Mouse (Mus musculus) A20 (cell line): ENCODE measurements around the gene Nol9.

ENCODE experiments used
- DNase-seq: peaks from one replicate; pipeline ENCODE4 v3.0.0-alpha.2; 2011; ENCODE audit warnings: low read depth, low spot score

The Nol9 gene

DNA sequence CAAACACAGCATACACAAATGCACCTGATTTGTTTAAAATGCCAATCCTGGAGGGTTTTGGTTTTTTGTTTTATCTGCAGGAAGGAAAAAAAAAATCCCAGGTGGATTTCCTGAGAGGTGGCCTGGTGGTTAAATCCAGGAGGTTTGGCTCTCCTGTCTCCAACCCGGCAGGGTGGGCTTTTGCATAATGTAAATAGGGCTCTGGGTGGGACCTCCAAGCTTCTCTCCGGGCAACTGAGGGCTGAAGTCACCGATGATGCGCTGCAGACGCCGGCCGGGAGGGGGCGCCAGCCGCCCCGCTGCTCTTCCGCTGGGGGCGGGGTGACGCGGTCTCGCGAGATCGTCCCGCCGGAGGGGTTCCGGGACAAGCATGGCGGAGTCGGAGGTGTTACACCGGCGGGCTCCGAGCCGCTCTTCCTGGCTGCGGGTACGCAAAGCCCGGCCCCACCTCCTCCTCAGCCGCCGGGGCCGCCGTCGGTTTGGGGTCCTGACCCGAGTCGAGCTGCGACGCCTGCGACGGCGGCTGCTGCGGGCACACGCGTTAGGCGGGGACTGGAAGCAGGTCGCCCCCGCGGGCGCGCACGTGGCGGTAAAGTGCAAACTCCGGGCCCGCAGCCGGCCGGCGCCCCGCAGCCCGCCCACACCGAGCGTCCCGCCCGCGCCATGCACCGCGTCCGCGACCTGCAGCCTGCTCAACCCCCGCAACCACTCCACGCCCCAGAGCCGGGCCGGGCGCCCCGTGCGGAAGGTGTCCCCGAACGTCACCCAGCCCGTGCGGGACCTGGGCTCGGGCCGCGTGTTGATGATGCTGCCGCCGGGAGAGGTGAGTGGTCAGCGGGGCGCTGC lies at the start of gene Nol9:
Gene Nol9 (plus strand): TSS at position 337 of the 846 bp plus-strand sequence.
- DNase-seq = peak; percentile 95

DNA sequence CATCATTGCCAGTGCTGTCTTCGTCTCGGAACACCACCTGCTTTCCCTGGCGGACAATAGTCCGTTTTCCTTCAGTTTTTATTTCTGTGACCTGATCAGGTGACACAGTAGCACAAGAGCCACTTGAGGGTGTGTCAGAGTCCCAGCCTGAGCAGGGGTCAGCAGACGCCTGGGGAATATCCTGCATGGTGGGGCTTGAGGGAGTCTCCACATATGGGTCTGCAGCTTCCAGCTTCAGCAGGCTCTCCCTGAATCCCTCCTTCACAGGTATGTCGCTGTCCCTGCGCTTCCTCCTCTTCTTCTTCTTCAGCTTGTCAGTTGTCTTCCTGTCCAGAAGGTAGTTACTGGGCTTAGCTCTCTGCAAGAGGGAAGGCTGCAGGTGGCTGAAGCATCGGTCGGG lies 47.0 kb upstream of the Nol9 start:
- DNase-seq = no peak

DNA sequence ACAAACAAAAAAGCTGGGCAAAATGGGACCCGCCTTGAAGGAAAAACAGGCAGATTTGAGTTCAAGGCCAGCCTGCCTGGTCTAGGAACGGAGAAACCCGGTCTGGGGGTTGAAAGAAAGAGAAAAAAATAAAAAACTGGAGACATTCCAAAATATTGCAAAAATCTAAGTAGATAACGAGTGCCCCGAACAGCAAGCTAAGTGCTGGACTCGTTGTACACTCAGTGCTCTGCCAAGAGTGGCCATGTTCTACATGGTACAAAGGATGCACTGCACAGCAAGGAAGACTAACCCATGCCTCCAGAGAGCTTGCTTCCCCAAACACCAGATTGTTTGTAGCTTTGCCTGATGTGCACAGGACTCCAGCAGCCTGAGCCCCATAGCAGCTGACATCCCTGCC lies 46.1 kb upstream of the Nol9 start:
- DNase-seq = no peak

DNA sequence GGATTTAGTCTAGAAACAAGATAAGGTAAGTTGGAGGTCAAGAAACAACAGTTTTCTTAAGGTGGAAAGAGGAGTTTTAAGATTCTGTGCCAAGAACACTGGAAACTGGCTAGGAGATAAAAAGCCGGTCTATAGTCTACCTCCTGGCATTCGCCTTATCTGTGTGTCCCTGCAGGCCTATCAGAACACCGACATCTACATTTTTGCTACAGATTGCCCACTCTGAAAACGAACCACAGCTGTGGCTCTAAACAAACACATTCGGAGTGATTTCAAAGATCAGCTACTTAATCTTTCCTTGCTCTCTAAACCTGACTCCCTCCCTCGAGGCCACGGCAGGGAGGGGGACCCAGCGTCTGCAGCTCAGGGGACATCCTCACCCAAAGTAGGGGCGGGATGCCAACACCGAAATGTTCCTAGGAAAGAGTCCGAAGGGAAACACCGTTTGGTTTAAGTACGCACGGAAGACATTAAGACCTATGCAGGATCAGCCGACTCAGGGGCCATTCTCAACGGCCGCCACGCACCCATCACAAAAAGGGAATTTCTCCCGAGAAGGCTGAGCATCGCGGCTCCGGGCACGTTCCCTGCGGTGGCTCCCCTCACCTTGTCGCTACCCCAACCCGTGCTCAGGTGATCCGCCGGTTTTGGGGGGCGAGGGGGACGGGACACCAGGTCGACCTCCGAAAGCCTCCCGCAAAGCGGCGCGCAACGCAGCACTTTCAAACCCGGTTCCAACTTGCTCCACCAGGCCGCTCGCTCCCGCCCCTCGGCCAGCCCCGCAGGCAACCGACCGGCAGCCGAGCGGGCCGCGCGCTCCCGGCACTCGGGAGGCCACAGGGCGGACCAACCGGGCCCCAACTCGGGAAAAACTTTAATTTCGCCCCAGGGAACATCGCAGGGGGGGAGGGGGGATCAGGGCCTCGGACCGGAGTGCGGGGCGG lies 44.6 kb upstream of the Nol9 start:
- DNase-seq = no peak

DNA sequence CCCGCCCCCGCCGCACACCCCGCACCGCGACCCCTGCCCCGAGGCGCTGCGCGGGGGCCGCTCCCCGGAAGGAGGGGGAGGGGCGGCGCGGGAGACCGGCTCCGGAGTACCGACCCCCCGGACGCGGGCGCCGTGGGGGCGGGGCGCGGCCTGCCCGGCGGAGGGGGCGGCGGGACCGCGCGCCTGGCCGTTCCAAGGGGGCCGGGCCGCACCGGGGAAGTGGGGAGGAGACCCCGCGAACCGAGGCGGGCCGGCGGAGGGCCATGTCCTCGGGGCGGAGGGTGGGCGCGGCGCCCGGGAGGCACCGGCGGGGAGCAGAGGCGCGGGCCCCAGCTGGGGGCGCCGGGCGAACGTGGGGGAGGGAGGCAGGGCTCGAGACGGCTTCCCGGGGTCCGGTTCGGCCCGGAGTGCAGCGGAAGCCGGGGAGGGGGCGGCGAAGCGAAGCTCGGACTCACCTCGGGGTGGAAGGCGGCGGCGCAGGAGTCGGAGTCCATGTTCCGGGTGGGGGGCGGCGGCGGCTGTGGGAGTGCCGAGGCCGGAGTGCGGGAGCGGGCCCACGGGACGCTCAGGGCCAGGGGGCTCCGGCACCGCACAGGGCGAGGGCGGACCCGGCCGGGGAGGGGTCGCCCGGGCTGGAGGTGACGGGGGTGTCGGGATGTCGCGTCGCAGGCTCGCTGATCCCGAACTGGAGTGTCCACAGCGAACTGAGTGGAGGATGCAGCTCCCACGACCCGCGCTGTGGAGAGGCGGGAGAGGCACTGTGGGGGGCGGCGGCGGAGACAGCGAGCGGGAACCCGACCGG lies 43.5 kb upstream of the Nol9 start:
- DNase-seq = no peak

DNA sequence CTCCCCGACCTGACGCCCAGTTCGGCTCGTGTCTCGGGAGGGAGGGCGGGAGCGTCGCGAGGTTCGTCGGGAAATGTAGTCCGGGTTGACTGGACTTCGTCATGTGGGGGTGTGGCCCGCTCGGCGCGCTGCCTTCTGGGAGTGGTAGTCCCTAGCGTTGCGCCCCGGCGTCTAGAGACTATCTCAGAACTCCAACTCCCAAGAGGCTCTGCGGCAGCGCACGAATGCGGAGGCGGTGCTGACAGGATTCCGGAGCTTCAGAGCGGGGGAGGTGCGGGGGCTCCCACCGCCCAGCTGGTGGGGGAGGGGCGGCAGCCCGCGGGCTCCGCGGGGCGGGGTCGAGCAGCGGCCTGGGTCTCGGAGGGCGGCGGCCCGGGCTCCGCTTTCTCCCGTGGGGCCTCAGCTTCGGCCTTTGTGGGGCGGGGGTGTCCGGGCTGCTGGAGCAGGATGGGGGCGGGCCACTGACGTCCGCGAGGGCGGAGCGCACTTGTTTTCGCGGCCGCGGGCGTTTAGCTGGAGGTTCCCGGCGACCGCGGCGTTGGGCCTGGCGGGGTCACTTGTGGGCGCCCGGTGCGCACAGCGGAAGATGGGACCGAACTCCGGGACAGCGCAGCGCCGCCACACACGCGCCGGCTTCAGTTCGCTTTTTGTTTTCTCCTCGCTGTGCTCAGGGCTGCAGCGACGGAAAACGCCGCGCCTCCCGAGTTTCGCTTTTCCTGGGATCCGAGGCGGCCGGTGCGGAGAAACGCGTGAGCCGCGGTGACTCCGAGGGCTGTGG lies 42.8 kb upstream of the Nol9 start, which contains the start of gene Phf13:
Gene Phf13 (minus strand): TSS at position 86 of the 778 bp plus-strand sequence.
- DNase-seq = peak; percentile 99

DNA sequence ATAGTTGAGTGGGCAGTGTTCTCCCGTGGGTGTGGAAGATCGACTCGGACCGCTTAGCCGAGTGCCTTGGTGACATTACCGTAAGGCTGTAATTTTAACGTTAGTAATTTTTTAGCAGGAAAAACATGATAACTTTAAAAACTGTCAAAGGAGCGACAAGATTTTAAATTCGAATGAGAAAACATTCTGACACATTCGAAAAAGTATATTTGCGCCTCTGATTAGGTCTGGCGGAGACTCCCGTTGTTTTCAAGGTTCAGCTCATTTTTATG lies 42.2 kb upstream of the Nol9 start:
- no peak for DNase-seq

DNA sequence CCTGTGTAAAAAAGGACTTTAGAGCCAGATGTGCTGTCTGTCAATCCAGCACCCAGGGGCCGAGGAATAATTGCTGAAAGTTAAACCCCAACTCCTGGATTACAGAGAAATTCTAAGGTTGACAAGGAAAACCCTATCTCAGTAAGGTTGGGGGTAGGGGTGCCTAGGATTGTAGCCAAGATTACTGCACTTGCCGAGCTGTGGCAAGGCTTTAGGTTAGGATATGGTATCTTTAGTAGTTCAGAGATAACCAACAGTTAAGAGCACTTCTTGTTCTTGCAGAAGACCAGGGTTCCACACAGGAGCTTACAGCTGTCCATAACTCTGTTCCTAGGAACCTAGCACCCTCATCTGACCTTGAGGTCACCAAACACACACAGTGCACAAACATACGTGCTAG lies 41.4 kb upstream of the Nol9 start:
- DNase-seq = no peak

DNA sequence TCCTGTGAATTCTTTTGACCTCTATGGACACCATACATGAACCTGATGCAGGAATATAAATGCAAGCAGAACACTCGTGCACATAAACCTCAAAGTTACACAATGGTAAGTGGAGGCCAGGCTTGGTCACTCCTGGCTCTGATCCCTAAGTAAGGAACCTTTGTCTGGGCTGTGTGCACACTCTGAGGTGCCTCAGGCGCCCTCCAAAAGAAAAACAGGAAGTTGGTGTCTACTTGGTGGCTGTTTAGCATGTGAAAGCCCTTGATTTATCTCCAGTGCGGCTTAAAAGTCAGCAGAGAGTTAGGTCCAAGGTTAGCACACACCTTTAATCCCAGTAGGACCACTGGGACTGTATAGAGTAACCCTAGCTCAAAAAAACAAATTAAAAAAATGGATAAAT lies 39.6 kb upstream of the Nol9 start:
- DNase-seq = peak; percentile 55

DNA sequence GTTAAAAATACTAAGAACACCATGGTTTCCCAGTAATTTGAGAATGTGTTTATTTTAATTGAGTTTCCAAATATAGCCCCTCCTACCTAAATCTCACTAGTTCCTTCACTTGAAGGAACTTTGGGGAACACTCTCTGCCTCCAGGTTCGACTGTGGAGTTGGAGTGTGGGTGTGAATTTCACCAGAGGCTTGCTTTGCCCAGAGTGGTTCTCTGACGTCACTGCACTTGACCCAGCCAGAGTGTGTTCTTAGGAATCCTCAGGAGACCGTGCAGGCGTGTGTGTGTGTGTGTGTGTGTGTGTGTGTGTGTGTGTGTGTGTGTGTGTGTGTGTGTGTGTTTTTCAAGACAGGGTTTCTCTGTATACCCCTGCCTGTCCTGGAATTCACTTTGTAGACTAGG lies 38.2 kb upstream of the Nol9 start:
- DNase-seq = no peak

DNA sequence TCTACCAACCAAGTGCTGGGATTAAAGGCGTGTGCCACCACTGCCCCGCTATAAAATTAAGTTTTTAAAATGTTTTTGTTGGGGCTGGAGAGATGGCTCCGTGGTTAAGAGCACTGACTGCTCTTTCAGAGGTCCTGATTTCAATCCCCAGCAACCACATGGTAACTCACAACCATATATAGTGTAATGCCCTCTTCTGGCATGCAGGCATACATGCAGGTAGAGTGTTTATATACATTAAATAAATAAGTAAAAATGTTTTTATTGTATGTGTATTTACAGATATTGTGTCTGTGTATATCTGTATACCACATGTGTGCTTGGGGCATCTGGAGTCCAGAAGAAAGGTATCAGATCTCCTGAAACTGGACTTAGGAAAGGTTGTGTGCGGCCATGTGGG lies 37.8 kb upstream of the Nol9 start:
- no peak for DNase-seq

DNA sequence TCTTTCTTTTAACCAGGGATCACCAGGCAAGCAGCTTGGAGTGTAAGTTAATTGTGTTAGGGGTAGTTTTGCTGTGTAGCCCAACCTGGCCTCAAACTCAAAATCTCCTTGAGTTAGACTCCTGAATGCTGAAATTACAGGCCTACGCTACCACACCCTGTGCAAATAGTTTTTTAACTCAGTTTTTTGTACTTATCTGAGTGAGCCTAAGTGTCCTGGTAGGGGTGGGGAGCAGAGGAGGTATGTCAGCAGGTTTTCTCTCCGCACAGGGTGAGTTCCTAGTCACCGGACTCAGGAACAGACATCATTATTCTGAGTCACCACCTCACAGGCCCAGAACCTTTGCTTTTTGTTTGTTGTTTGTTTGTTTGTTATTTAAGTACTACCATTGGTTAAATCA lies 37.1 kb upstream of the Nol9 start:
- DNase-seq = no peak

DNA sequence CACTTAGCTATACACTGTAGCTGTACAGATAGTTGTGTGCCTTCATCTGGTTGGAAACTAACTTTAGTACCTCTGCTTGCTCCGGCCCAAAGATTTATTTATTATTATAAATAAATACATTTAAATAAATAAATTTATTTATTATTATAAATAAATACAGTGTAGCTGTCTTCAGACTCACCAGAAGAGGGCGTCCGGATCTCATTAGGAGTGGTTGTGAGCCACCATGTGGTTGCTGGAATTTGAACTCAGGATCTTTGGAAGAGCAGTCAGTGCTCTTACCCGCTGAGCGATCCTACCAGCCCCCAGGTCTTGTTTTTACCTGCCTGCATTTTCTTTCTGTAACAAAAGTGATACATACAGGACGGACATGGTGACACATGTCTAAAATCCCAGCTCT lies 33.0 kb upstream of the Nol9 start:
- peak; percentile 50 for DNase-seq

DNA sequence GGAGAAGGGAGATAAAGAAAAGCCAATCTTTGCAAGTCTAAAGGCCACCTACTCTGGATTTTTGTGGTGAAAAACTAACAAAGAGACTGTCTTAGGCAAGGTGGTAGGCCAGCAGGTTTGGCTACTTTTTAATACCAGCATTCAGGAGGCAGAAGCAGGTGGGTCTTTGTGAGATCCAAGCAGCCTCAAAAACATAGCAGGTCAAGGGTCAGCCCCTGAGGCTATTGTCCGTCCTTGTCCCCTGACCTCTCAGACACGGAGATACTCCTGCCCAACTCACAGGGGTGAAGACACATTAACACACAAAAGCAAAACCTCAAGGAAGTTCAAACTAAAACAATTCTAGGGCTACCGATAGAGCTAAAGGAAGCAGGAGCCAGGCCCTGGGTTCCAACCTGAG lies 32.3 kb upstream of the Nol9 start:
- no peak for DNase-seq

DNA sequence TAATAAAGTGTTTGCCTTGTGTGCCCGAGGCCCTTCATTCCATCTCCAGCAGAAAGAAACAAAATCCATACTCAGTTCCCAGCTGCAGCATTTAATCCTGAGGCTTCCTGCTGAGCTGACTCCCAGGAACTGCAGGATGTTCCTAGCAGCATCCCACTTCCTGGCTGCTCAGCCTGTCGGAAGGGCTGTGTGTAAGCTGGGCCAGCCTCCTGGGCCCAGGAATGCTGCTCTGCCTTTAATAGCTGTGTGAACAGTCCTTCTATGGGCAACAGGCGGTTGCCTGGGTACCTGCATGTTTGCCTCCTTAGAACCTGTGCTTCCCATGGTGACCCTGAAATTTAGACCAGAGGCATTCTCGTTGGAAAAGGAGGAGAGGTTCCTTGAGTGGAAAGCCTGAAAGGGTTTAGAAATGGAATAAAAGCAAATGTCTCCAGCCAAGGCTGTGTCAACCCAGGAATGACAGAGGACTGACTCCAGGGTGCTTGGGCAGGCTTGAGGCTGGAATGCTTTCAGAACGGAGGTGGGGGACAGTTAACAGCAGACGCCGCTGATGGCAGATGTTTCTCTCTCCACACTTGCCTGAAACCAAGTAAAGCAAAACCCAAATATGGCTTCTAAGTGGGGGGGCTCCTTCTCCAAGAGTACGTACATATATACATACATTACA lies 31.5 kb upstream of the Nol9 start:
- DNase-seq = no peak

DNA sequence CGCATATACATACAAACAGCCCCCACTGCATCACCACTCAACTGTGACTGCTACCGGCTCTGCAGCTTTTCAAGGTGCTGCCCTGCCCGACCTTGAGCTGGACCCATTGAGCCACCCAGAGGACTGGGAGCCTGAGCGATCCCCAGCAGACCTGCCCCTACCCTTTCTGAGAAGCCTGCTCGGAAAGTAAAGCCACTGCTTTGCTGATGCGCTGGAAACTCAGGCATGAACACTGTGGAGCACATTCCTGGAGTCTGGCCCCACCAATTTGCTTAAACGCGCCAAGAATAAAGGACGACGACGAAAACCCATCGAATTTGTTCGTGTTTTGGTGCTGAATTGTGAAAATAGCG lies 31.0 kb upstream of the Nol9 start:
- DNase-seq = peak; percentile 43

DNA sequence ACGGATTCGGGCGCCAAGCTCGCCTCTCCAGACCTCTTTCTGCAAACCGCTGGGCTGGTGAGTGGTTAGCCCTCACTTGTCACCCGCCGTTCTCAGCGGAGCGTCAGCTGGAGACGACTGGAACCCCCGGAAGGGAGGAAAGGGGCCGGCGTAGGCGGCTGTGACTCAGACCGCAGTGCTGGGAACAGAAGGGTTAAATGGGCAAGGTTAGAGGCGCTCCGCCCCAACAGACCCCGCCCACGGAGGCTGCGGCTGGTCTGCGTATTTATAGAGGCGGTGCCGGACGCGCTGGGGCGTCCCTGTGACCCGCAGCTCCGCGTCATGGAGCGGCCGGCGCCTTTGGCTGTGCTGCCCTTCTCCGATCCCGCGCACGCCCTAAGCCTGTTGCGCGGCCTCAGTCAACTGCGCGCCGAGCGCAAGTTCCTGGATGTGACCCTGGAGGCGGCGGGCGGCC lies 30.5 kb upstream of the Nol9 start, which contains the start of gene Klhl21:
Gene Klhl21 (plus strand): TSS at position 182 of the 454 bp plus-strand sequence.
- peak; percentile 98 for DNase-seq

DNA sequence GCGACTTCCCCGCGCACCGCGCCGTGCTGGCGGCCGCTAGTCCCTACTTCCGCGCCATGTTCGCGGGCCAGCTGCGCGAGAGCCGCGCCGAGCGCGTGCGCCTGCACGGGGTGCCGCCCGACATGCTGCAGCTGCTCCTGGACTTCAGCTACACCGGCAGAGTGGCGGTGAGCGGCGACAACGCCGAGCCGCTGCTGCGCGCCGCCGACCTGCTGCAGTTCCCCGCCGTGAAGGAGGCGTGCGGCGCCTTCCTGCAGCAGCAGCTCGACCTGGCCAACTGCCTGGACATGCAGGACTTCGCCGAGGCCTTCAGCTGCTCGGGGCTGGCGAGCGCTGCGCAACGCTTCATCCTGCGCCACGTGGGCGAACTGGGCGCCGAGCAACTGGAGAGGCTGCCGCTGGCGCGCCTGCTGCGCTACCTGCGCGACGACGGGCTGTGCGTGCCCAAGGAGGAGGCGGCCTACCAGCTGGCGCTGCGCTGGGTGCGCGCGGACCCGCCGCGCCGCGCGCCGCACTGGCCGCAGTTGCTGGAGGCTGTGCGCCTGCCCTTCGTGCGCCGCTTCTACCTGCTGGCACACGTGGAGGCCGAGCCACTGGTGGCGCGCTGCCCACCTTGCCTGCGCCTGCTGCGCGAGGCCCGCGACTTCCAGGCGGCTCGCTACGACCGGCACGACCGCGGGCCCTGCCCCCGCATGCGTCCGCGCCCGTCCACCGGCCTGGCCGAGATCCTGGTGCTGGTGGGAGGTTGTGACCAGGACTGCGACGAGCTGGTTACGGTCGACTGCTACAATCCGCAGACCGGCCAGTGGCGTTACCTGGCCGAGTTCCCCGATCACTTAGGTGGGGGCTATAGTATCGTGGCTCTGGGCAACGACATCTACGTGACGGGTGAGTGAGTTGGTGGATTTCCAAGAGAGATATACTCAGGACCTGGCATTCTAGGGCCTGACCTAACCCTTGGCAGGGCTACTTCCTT lies 29.8 kb upstream of the Nol9 start:
- DNase-seq = peak; percentile 86

DNA sequence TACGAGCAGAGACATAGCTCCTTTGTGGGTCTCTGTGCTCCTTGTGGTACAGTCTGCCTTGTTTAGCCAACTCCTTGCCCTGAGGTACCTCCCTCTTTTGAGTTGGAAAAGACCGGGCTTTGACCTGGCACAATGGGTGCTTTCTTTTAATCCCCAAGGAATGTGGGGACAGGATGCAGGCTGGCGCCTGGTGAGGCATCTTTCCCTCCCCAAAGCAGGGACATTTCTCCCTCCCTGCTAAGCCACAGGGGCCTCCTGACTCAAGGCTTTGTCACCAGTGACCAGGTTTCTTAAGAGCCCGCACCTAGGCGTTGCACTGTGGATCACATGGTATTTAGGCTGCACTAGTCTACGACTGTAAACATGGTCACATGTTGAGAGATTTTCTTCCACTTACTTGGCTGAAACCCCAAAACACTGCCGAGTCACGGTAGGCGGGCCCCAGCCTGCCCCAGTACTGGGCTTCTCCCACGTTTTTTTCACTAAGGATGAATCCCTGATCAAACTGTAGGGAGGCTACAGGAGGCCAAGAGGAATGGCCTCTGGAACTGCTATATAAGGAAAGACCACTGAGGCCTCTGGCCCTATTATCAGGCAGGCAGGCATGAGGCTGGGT lies 28.9 kb upstream of the Nol9 start:
- peak; percentile 58 for DNase-seq
